Mouse (Mus musculus): Measurements from ENCODE around the gene Rnf17. TPM values are rescaled to one million over a fixed set of nuclear protein-coding genes. Genes with fewer than 3 reads are reported as not detected.

Rnf17 gene
- polyA plus RNA-seq (2015; fragmentation: Nextera tagmentation; extraction: Ambion mirVana), result 1.5 and 2.5 TPM in 2 replicates

DNA sequence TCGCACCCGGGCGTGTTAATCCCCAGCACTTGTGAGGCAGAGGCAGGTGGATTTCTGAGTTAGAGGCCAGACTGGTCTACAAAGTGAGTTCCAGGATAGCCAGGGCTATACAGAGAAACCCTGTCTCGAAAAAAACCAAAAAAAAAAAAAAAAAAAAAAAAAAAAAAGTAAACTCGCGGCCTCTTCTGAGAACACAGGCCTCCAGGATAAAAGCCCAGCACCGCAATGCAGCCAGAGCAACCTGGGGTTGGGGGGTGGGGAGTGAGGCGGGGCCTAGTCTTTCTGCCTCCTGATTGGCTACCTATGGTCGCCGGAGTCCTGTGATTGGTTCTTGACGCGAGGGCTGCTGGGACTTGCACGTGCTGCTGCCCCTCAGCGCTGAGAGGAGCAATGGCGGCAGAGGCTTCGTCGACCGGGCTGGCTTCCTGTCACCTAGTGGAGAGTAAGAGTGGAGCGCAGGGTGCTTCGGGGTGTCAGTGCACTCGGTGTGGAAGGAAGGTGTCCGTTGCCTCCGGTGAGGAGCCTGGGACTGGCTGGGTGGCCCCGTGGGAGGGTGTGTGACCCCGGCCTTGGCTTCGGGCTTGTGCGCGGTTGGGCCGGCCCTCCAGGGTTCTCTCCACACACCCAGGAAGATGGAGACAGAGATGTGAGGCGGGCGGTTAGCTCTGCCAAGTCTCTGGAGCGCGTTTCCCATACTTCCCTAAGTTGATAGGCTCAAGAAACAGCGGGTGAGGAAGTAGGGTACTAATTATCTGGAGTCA is at the start of gene Rnf17:
Gene Rnf17, plus strand, starts transcription at position 271 of the 761 bp plus-strand sequence.

GRCm38 (mm10) chr14:56364711-56365237 is 37.6 kb upstream of the Rnf17 start, which contains the start of gene Atp12a:
TSS of gene Atp12a (plus strand) at chr14:56365068.

Other genes with a start within 250 kb of the Rnf17 start
- not detected in 2 replicates for gene Gzmg, start 243.0 kb upstream of the Rnf17 start, polyA plus RNA-seq (2015; fragmentation: Nextera tagmentation; extraction: Ambion mirVana)
- not detected in 2 replicates for gene Gzmn, start 228.0 kb upstream of the Rnf17 start, polyA plus RNA-seq (2015; fragmentation: Nextera tagmentation; extraction: Ambion mirVana)
- not detected in 2 replicates for gene Gzmf, start 191.2 kb upstream of the Rnf17 start, polyA plus RNA-seq (2015; fragmentation: Nextera tagmentation; extraction: Ambion mirVana)
- not detected in 2 replicates for gene Gzmc, start 167.9 kb upstream of the Rnf17 start, polyA plus RNA-seq (2015; fragmentation: Nextera tagmentation; extraction: Ambion mirVana)
- gene Gzmb, start 140.3 kb upstream of the Rnf17 start, polyA plus RNA-seq (2015; fragmentation: Nextera tagmentation; extraction: Ambion mirVana), result 1.6 and 3.4 TPM in 2 replicates
- 0.06 TPM in 1 of 2 replicates, not detected in the other for gene Atp12a, start 37.5 kb upstream of the Rnf17 start, polyA plus RNA-seq (2015; fragmentation: Nextera tagmentation; extraction: Ambion mirVana)
- 6.2 and 6.5 TPM in 2 replicates for gene Cenpj, start 172.8 kb downstream of the Rnf17 start, polyA plus RNA-seq (2015; fragmentation: Nextera tagmentation; extraction: Ambion mirVana)
- gene Parp4, start 173.0 kb downstream of the Rnf17 start, polyA plus RNA-seq (2015; fragmentation: Nextera tagmentation; extraction: Ambion mirVana), result 6.5 and 9.5 TPM in 2 replicates